18 mouse cellular contexts compared by ENCODE assay signal in genomic region chr1:75931852-75932251, GRCm38 (mm10).
DNase-seq lines count a peak whose midpoint lies in the region; ATAC-seq and TF ChIP-seq lines count a peak whose summit lies in the region.
"Had no signal": no experiment of that assay in that cellular context is flagged by ENCODE, and none has a peak within 500 bp of the region (broad histone marks: within the 10 kb centered on the region; RNA-seq: fewer than 3 reads in every experiment).

No protein-coding gene starts in this region.

- TF ChIP-seq POLR2A in cerebellum, adult 2 months (IDR thresholded peaks at IDR 0.05; ENCODE audit: borderline replicate concordance, insufficient read depth, low read length): no peak

- intact Hi-C loops in left cerebral cortex, adult 2 months (cut with DNase I): loop anchor here (2.0 to 10.0 kb wide), 2 partner anchors 139 to 553 kb away; no protein-coding TSS in a partner anchor
- intact Hi-C loops in left cerebral cortex, postnatal 36 days (cut with DNase I): no loop called here

- no peak overlapping the region for H3K4me3 ChIP-seq in left cerebral cortex, adult 2 months
- no peak overlapping the region for H3K4me3 ChIP-seq in embryonic facial prominence, embryonic 14.5 days (ENCODE audit: low read depth, low read length)
- no peak overlapping the region for H3K4me3 ChIP-seq in limb, embryonic 12.5 days (replicated peaks)
- H3K4me3 ChIP-seq in cerebellum, adult 2 months (replicated peaks; ENCODE audit: insufficient read depth, low read depth, low read length): no peak overlapping the region
- H3K4me3 ChIP-seq: forebrain, embryonic 12.5 days; heart, embryonic 13.5 days; hindbrain, embryonic 15.5 days had no signal

- no peak for DNase-seq in left cerebral cortex, adult 2 months (ENCODE audit: extremely low spot score in 1 of 2, low spot score in 2 of 2)
- DNase-seq in left cerebral cortex, postnatal 36 days (ENCODE audit: low spot score in 2 of 2): no peak
- peak; percentile 68 for DNase-seq in embryonic facial prominence, embryonic 14.5 days (ENCODE audit: low spot score)
- no peak for DNase-seq in cerebellum, adult 2 months
- DNase-seq in testis, postnatal 10 days (ENCODE audit: low spot score): no peak
- DNase-seq: adrenal gland, postnatal 10 days; cerebellum, adult 11-12 months; cerebellum, adult 9-11 months; embryo, embryonic 11 days; forebrain, postnatal 0 days; gastrocnemius, postnatal 36 days; heart, postnatal 36 days had no signal

- no peaks in the 10 kb centered on the region for H3K27me3 ChIP-seq in embryonic facial prominence, embryonic 14.5 days (replicated peaks; ENCODE audit: control insufficient read depth, insufficient read depth, low read length)
- H3K27me3 ChIP-seq in limb, embryonic 12.5 days: no peaks in the 10 kb centered on the region
- H3K27me3 ChIP-seq in cerebellum, adult 2 months (ENCODE audit: control insufficient read depth, insufficient read depth, low read length): no peaks in the 10 kb centered on the region
- H3K27me3 ChIP-seq: hindbrain, embryonic 15.5 days had no signal

- no peaks in the 10 kb centered on the region for H3K9me3 ChIP-seq in embryonic facial prominence, embryonic 14.5 days (ENCODE audit: control insufficient read depth, low read length)
- H3K9me3 ChIP-seq in limb, embryonic 12.5 days: no peaks in the 10 kb centered on the region
- H3K9me3 ChIP-seq: forebrain, embryonic 12.5 days; heart, embryonic 13.5 days; hindbrain, embryonic 15.5 days had no signal

- no peak overlapping the region for H3K9ac ChIP-seq in embryonic facial prominence, embryonic 14.5 days (ENCODE audit: low read depth, low read length)
- no peak overlapping the region for H3K9ac ChIP-seq in limb, embryonic 12.5 days (replicated peaks)
- H3K9ac ChIP-seq: forebrain, embryonic 12.5 days; forebrain, postnatal 0 days; heart, embryonic 13.5 days; hindbrain, embryonic 15.5 days had no signal

- no peak for TF ChIP-seq CTCF in left cerebral cortex, adult 2 months (IDR thresholded peaks at IDR 0.05)
- no peak for TF ChIP-seq CTCF in cerebellum, adult 2 months (IDR thresholded peaks at IDR 0.05; ENCODE audit: borderline replicate concordance, insufficient read depth, low read depth, low read length)

- peaks cover 31% of the 10 kb centered on the region for H3K4me1 ChIP-seq in embryonic facial prominence, embryonic 14.5 days (ENCODE audit: control insufficient read depth, insufficient read depth, low read length)
- H3K4me1 ChIP-seq in limb, embryonic 12.5 days (replicated peaks): peaks cover 14% of the 10 kb centered on the region
- H3K4me1 ChIP-seq in cerebellum, adult 2 months (ENCODE audit: control insufficient read depth, insufficient read depth, low read length): no peaks in the 10 kb centered on the region; the same call in 1 of the 2 replicates
- H3K4me1 ChIP-seq: hindbrain, embryonic 15.5 days had no signal

- H3K27ac ChIP-seq in left cerebral cortex, adult 2 months: peak overlapping the region; percentile 76
- 0 out of 2 replicates have a peak overlapping the region, but pooled peaks have one; percentile 40 for H3K27ac ChIP-seq in embryonic facial prominence, embryonic 14.5 days (replicated peaks; ENCODE audit: low read depth, low read length)
- 0 out of 2 replicates have a peak overlapping the region, but pooled peaks have one; percentile 14 for H3K27ac ChIP-seq in limb, embryonic 12.5 days
- no peak overlapping the region for H3K27ac ChIP-seq in cerebellum, adult 2 months (ENCODE audit: insufficient read depth, low read length)
- H3K27ac ChIP-seq: forebrain, embryonic 12.5 days; heart, embryonic 13.5 days; hindbrain, embryonic 15.5 days had no signal

- no peaks in the 10 kb centered on the region for H3K36me3 ChIP-seq in embryonic facial prominence, embryonic 14.5 days (ENCODE audit: control insufficient read depth, insufficient read depth, low read length)
- no peaks in the 10 kb centered on the region for H3K36me3 ChIP-seq in limb, embryonic 12.5 days
- H3K36me3 ChIP-seq: forebrain, embryonic 12.5 days; heart, embryonic 13.5 days; hindbrain, embryonic 15.5 days had no signal

- 23% methylated on average over 2 of the region's 2 CpGs for WGBS in embryonic facial prominence, embryonic 14.5 days
- 68% methylated on average over 2 of the region's 2 CpGs for WGBS in limb, embryonic 12.5 days
- WGBS in cerebellum, adult 2 months: 84% methylated on average over 2 of the region's 2 CpGs

- no peak overlapping the region for H3K4me2 ChIP-seq in embryonic facial prominence, embryonic 14.5 days (ENCODE audit: low read depth, low read length)
- no peak overlapping the region for H3K4me2 ChIP-seq in limb, embryonic 12.5 days
- H3K4me2 ChIP-seq: forebrain, embryonic 12.5 days; heart, embryonic 13.5 days; hindbrain, embryonic 15.5 days had no signal

- ATAC-seq in embryonic facial prominence, embryonic 14.5 days (ENCODE audit: low read depth): no peak
- no peak for ATAC-seq in limb, embryonic 12.5 days (ENCODE audit: insufficient number of reproducible peaks, insufficient read depth, low FRiP score, low TSS enrichment, low read depth)
- no peak for ATAC-seq in megakaryocyte, adult 5-6 weeks (ENCODE audit: poor library complexity, severe bottlenecking)
- ATAC-seq: forebrain, postnatal 0 days; inflammation-experienced regulatory T-cells, adult 6 months had no signal
